Mouse (Mus musculus) G1E (cell line): ENCODE results near the gene Anapc15-ps.

Experiments
- CTCF ChIP-seq: IDR thresholded peaks from 2 replicates; pipeline ENCODE4 v1.5.1; 2012; ENCODE audit warnings: low read depth, low read length, inconsistent platforms, mixed read lengths
- GATA1 ChIP-seq: IDR thresholded peaks from 2 replicates; pipeline ENCODE4 v1.6.1; 2012; ENCODE audit warnings: borderline replicate concordance, low read length, inconsistent platforms, mixed read lengths
- TAL1 ChIP-seq: conservative IDR thresholded peaks from 2 replicates; pipeline ENCODE4 v1.6.1; 2012; ENCODE audit warnings: low read depth, low read length, inconsistent platforms, mixed read lengths

- TF ChIP-seq CTCF (no peak), GATA1 (no peak), TAL1 (no peak)
Observed at GRCm38 (mm10) chr10:95684782-95685555, 11.7 kb upstream of the Anapc15-ps start.
